Mouse (Mus musculus) thymus, adult 2 months (tissue): Measurements from ENCODE around the gene Metap1d.

Source experiments
- CTCF ChIP-seq: fragments of 200-500 bp; IDR thresholded peaks from 2 replicates; pipeline ENCODE4 v1.5.1; 2012; ENCODE audit warnings: mild to moderate bottlenecking, control low read depth, low read length, moderate library complexity, borderline replicate concordance; ENCODE audit not compliant: control insufficient read depth, poor library complexity, insufficient read depth; ENCODE audit errors: extremely low read depth
- POLR2A ChIP-seq: fragments of 200-500 bp; IDR thresholded peaks from 2 replicates; pipeline ENCODE4 v1.6.1; 2012; ENCODE audit warnings: mild to moderate bottlenecking, low read length, control low read depth, moderate library complexity; ENCODE audit not compliant: control insufficient read depth, poor library complexity, insufficient read depth; ENCODE audit errors: extremely low read depth

- TF ChIP-seq CTCF (no peak), POLR2A (no peak)
Observed at GRCm38 (mm10) chr2:71546640-71547071, 93.6 kb downstream of the Metap1d start, which contains the start of gene Dlx2.
